Mouse (Mus musculus) embryonic fibroblast, embryonic 13.5 days (primary cell): ENCODE measurements around the gene Gsk3b. TPM values are rescaled to one million over a fixed set of nuclear protein-coding genes. Genes with fewer than 3 reads are reported as not detected.
A peak's percentile ranks its signal among the peaks of the same experiment; 100 is the strongest.

Source experiments
- H3K27ac ChIP-seq: 2 replicates; pipeline ENCODE4 v1.5.1; 2012; ENCODE audit warnings: low read length, control low read depth, inconsistent platforms; ENCODE audit not compliant: insufficient read depth
- H3K4me1 ChIP-seq: 2 replicates; pipeline ENCODE4 v1.6.1; 2011; ENCODE audit warnings: low read length; ENCODE audit not compliant: control insufficient read depth, insufficient read depth
- H3K4me3 ChIP-seq: 2 replicates; pipeline ENCODE4 v1.5.1; 2011; ENCODE audit warnings: mild to moderate bottlenecking, control low read depth, low read length; ENCODE audit not compliant: insufficient read depth
- CTCF ChIP-seq: IDR thresholded peaks from 2 replicates; pipeline ENCODE4 v1.5.1; 2011; ENCODE audit warnings: mild to moderate bottlenecking, control low read depth, low read length, moderate library complexity, borderline replicate concordance; ENCODE audit not compliant: insufficient read depth
- POLR2A ChIP-seq: IDR thresholded peaks from 2 replicates; pipeline ENCODE4 v1.6.1; 2011; ENCODE audit warnings: low read depth, mild to moderate bottlenecking, control low read depth, low read length, moderate library complexity
- polyA plus RNA-seq: library from polyadenylated mRNA; stranded (reverse); fragments of >200 nt; gene quantifications from 2 replicates; pipeline ENCODE4 v1.2.4, GENCODE M21; 2011; ENCODE audit warnings: low read depth; ENCODE audit not compliant: missing spikeins, insufficient read length

The Gsk3b gene
- polyA plus RNA-seq, 1 experiment = 79.6 TPM

DNA sequence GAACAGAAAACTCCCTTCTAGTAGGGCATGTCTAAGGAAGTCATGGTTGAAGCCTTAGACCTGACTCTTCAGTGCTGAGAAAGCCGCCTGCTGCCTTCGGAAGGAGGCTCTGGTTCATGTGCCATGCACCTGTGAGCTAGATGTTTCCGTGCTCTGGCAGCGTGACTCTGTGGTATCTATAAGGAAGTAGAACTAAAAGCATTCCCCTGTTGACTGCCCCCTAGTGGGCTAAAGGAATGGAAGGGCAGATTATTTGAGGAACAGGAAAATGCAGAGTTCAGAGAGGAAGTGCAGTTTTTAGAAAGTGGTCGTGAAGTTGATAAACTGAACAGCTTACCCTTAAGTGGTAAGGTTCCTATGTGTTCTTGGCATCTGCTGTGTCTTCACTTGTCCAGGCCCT lies 150.9 kb downstream of the Gsk3b start:
- TF ChIP-seq POLR2A (no peak), CTCF (no peak)
- Histone ChIP-seq H3K4me1 (peaks cover 3% of the 10 kb centered on the region; the same call in 1 of the 2 replicates), H3K27ac (no peak overlapping the region), H3K4me3 (no peak overlapping the region)

- Histone ChIP-seq H3K27ac (no peak overlapping the region), H3K4me3 (no peak overlapping the region), H3K4me1 (peaks cover 3% of the 10 kb centered on the region; the same call in 1 of the 2 replicates)
- no peak for TF ChIP-seq CTCF
These were observed 151.4 kb downstream of the Gsk3b start for GRCm38 (mm10) chr16:38240167-38240566.

GRCm38 (mm10) chr16:38244111-38244510 lies 155.3 kb downstream of the Gsk3b start:
- H3K27ac ChIP-seq = peak overlapping the region; percentile 31; the same call in 1 of the 2 replicates

DNA sequence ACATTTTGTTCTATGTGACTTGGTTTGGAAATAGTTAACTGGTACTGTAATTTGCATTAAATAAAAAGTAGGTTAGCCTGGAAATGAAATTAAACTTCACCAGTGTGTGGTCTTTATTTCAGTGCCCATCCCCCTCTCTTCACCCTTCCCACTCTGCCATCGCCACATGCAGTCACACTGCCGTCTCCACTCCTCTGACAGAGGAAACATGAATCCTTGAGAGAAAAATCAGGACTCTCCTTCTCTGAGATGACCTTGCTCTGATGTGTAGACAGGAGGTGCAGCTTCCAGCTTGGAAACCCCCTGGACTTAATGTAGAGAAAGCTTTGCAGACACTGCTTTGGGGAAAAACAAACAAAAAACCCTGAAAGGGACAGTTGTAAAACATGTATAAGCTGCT lies 156.6 kb downstream of the Gsk3b start:
- TF ChIP-seq CTCF = no peak
- Histone ChIP-seq H3K4me1 (peaks cover 25% of the 10 kb centered on the region), H3K27ac (peak overlapping the region; percentile 64), H3K4me3 (no peak overlapping the region)

More at GRCm38 (mm10) chr16:38244111-38244510, 155.3 kb downstream of the Gsk3b start:
- peaks cover 21% of the 10 kb centered on the region for H3K4me1 ChIP-seq
- no peak overlapping the region for H3K4me3 ChIP-seq
- TF ChIP-seq CTCF (no peak), POLR2A (no peak)

- TF ChIP-seq CTCF (no peak), POLR2A (no peak)
- Histone ChIP-seq H3K4me1 (peaks cover 25% of the 10 kb centered on the region), H3K4me3 (no peak overlapping the region), H3K27ac (peak overlapping the region; percentile 64)
These were observed 157.2 kb downstream of the Gsk3b start for GRCm38 (mm10) chr16:38245849-38246585.

DNA sequence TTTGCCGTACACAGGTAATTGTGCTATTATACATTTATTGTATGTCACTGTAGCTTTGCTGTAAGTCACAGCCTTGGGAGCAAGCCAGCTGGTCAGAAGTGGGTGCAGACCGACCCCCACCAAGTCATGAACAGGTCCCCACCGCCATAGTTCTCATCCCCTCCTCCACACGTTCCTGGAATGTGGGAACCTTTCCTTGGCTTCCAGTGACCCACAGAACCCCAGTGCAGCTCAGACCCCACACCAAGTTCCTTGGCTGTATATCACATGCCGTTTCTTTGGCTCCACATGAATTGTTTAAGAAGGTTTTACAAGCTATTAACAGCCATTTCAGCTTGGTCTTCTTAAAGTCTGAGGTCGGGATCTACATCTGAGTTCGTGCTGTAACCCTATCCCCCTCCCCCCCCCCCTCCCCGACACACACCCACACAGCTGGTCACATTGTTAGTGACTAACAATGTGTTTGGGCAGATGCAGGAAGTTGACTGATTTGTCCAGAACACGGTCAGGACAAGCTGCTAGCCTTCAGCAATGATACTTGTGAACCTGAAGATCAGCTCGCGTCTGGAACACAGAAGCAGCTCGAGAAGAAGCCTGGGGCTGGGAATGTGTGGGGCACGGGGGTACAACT lies 159.6 kb downstream of the Gsk3b start:
- peak overlapping the region; percentile 47; the same call in 1 of the 2 replicates for H3K27ac ChIP-seq
- H3K4me1 ChIP-seq = peaks cover 25% of the 10 kb centered on the region
- no peak; the same call in 1 of the 2 replicates for TF ChIP-seq POLR2A
- TF ChIP-seq CTCF = no peak
- no peak overlapping the region for H3K4me3 ChIP-seq

- no peak overlapping the region for H3K27ac ChIP-seq
- TF ChIP-seq POLR2A (no peak), CTCF (no peak)
- no peak overlapping the region for H3K4me3 ChIP-seq
- H3K4me1 ChIP-seq = peaks cover 20% of the 10 kb centered on the region
These were observed 161.7 kb downstream of the Gsk3b start for GRCm38 (mm10) chr16:38250467-38250866.

DNA sequence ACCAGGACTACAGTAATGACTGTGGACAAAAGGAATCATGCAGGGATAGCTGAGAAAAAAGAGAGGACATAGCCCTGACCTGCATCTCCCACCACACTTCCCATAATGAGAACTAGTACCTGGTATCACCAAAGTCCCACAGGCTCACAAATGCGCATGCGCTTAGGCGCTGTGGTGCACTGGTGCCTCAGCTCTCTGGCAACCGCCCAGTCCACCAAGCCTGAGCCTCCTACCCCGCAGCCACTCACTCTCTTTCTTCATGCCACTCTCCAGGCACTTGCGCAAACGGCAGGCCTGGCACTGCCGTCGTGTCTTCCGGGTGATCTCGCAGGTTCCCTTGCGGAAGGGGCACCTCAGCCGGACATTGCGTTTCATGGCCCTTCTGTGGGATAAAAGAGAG lies 165.2 kb downstream of the Gsk3b start:
- TF ChIP-seq CTCF (no peak), POLR2A (no peak)
- H3K27ac ChIP-seq = no peak overlapping the region
- H3K4me3 ChIP-seq = no peak overlapping the region
- peaks cover 9% of the 10 kb centered on the region for H3K4me1 ChIP-seq

DNA sequence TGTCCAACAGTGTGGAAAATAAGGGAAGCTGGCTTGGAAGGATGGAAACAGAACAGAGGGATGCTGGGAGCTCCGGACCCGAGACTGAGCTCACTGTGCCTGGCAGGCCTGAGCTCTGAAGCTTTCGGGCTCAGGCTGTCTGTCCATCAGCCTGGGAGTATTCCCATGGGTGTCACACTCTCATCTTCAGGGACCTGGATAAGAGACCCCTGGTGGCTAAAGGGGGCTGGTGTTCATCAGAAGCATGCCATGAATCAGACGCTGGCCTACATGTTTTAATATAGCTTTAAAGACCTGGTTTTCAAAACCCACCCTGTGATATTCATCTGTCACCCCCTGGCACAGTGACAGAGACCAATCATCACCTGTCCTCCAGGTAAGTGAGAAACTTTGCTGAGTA lies 166.3 kb downstream of the Gsk3b start:
- no peak overlapping the region for H3K27ac ChIP-seq
- H3K4me1 ChIP-seq = 0 out of 2 replicates have a peak, but pooled peaks cover 4% of the 10 kb centered on the region
- no peak overlapping the region for H3K4me3 ChIP-seq
- TF ChIP-seq POLR2A (no peak), CTCF (no peak)

DNA sequence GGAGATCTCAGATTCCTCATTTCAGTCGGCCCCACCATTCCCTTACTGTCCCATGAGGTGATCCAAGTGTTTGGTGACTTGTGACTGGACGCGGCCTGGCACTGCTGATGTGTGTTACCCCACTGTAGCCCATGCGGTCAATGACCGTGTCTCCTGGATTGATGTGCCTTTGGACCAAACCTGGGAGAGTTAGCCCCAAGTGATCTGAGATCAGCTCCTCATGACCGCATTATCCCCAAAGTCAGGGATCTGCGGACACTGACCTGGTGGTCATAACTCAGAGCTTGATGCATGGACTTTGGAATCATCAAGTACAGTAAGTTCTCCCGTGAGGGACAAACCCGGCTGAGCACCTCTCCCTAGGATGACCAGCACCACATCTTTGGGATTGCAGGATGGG lies 167.1 kb downstream of the Gsk3b start:
- H3K4me1 ChIP-seq = 0 out of 2 replicates have a peak, but pooled peaks cover 4% of the 10 kb centered on the region
- H3K27ac ChIP-seq = no peak overlapping the region
- TF ChIP-seq CTCF (no peak), POLR2A (no peak)
- H3K4me3 ChIP-seq = no peak overlapping the region
